Mouse (Mus musculus) limb, embryonic 14.5 days (tissue): ENCODE data around the gene Notch2. TPM values are rescaled to one million over a fixed set of nuclear protein-coding genes. Genes with fewer than 3 reads are reported as not detected.

Source experiments
- ATAC-seq: fragments of 200-750 bp; cut with Nextera tagmentation; 2 replicates; pipeline ENCODE4 v1.8.0; 2017; ENCODE audit warnings: low read depth, moderate number of reproducible peaks, moderate TSS enrichment; ENCODE audit not compliant: low FRiP score
- DNase-seq: peaks from one replicate; pipeline ENCODE4 v3.0.0-alpha.2; 2015; ENCODE audit warnings: low spot score
- H3K27ac ChIP-seq: fragments of 300-500 bp; sonication (generic); replicated peaks from 2 replicates; pipeline ENCODE4 v1.5.1; 2014; ENCODE audit warnings: low read depth, mild to moderate bottlenecking, low read length, moderate library complexity, mixed read lengths
- H3K27me3 ChIP-seq: fragments of 300-500 bp; sonication (generic); 2 replicates; pipeline ENCODE4 v1.6.1; 2014; ENCODE audit warnings: low read length, mixed read lengths; ENCODE audit not compliant: control insufficient read depth, insufficient read depth
- H3K36me3 ChIP-seq: fragments of 300-500 bp; sonication (generic); 2 replicates; pipeline ENCODE4 v1.6.1; 2014; ENCODE audit warnings: mild to moderate bottlenecking, low read length, moderate library complexity, mixed read lengths; ENCODE audit not compliant: control insufficient read depth, insufficient read depth
- H3K4me1 ChIP-seq: fragments of 300-500 bp; sonication (generic); 2 replicates; pipeline ENCODE4 v1.6.1; 2014; ENCODE audit warnings: antibody characterized with exemption, low read length, mixed read lengths; ENCODE audit not compliant: control insufficient read depth, insufficient read depth
- H3K4me2 ChIP-seq: fragments of 300-500 bp; sonication (generic); replicated peaks from 2 replicates; pipeline ENCODE4 v1.6.1; 2014; ENCODE audit warnings: low read depth, mild to moderate bottlenecking, low read length, moderate library complexity; ENCODE audit not compliant: severe bottlenecking
- H3K4me3 ChIP-seq: fragments of 300-500 bp; sonication (generic); replicated peaks from 2 replicates; pipeline ENCODE4 v1.5.1; 2014; ENCODE audit warnings: low read length
- H3K9ac ChIP-seq: fragments of 300-500 bp; sonication (generic); 2 replicates; pipeline ENCODE4 v1.6.1; 2014; ENCODE audit warnings: mild to moderate bottlenecking, low read depth, low read length, moderate library complexity; ENCODE audit not compliant: severe bottlenecking
- H3K9me3 ChIP-seq: fragments of 300-500 bp; sonication (generic); 2 replicates; pipeline ENCODE4 v1.6.1; 2016; ENCODE audit warnings: low read length; ENCODE audit not compliant: control insufficient read depth
- POLR2A ChIP-seq: fragments of 200-500 bp; IDR thresholded peaks from 2 replicates; pipeline ENCODE4 v1.8.0; 2012; ENCODE audit warnings: inconsistent platforms, mild to moderate bottlenecking, moderate library complexity, borderline replicate concordance; ENCODE audit not compliant: insufficient read depth, insufficient read length; ENCODE audit errors: extremely low read depth
- WGBS: fragments of 180-500 bp; shearing (Covaris S2); extraction: QIAGEN DNeasy Blood & Tissue Kit; methylation state at CpG from one replicate; pipeline ENCODE4 v1.1.7; 2014; 5-methylcytosine and 5-hydroxymethylcytosine counted together
- polyA plus RNA-seq, 2 experiments: library from polyadenylated mRNA; depleted of rRNA in 1 of 2; stranded (reverse) in 1 of 2; unstranded in 1 of 2; fragments of >200 nt; fragmentation: Nextera tagmentation in 1 of 2; extraction: Ambion mirVana in 1 of 2; gene quantifications; 2 replicates each; pipeline versions ENCODE4 v1.2.1 to v1.2.3; 2012 to 2014

Notch2 gene
- polyA plus RNA-seq, 2 experiments = 38.7 to 48.5 TPM

GRCm38 (mm10) chr3:98149881-98150280 is 136.6 kb downstream of the Notch2 start:
- Histone ChIP-seq H3K9me3 (no peaks in the 10 kb centered on the region), H3K4me3 (no peak overlapping the region), H3K9ac (no peak overlapping the region), H3K4me1 (no peaks in the 10 kb centered on the region), H3K27me3 (no peaks in the 10 kb centered on the region), H3K4me2 (no peak overlapping the region), H3K36me3 (peaks cover 55% of the 10 kb centered on the region), H3K27ac (no peak overlapping the region)
- 94% methylated on average over 11 of the region's 11 CpGs for WGBS
- ATAC-seq (no peak), DNase-seq (no peak)
- TF ChIP-seq POLR2A = no peak

GRCm38 (mm10) chr3:98151016-98151415 is 137.7 kb downstream of the Notch2 start:
- DNase-seq (no peak), ATAC-seq (no peak)
- Histone ChIP-seq H3K4me2 (no peak overlapping the region), H3K27ac (no peak overlapping the region), H3K9ac (no peak overlapping the region), H3K36me3 (peaks cover 44% of the 10 kb centered on the region), H3K4me3 (no peak overlapping the region), H3K9me3 (no peaks in the 10 kb centered on the region), H3K4me1 (no peaks in the 10 kb centered on the region), H3K27me3 (no peaks in the 10 kb centered on the region)
- WGBS = 86% methylated on average over 10 of the region's 10 CpGs
- no peak for TF ChIP-seq POLR2A

- H3K9ac ChIP-seq = no peak overlapping the region
- H3K9me3 ChIP-seq = no peaks in the 10 kb centered on the region
- no peak for DNase-seq
- H3K4me2 ChIP-seq = no peak overlapping the region
- H3K27ac ChIP-seq = no peak overlapping the region
- H3K36me3 ChIP-seq = peaks cover 19% of the 10 kb centered on the region
- H3K27me3 ChIP-seq = no peaks in the 10 kb centered on the region
- H3K4me3 ChIP-seq = no peak overlapping the region
- no peaks in the 10 kb centered on the region for H3K4me1 ChIP-seq
- no peak for ATAC-seq
- no peak for TF ChIP-seq POLR2A
Measured at GRCm38 (mm10) chr3:98153460-98153859, 140.1 kb downstream of the Notch2 start.

- Histone ChIP-seq H3K4me1 (no peaks in the 10 kb centered on the region), H3K4me3 (no peak overlapping the region), H3K27ac (no peak overlapping the region), H3K4me2 (no peak overlapping the region), H3K9ac (no peak overlapping the region), H3K27me3 (no peaks in the 10 kb centered on the region), H3K36me3 (no peaks in the 10 kb centered on the region; the same call in 1 of the 2 replicates), H3K9me3 (no peaks in the 10 kb centered on the region)
- 44% methylated on average over 4 of the region's 4 CpGs for WGBS
- DNase-seq (no peak), ATAC-seq (no peak)
- no peak for TF ChIP-seq POLR2A
Measured at GRCm38 (mm10) chr3:98156158-98156557, 142.8 kb downstream of the Notch2 start.

- DNase-seq = no peak
- no peak overlapping the region for H3K27ac ChIP-seq
Measured at GRCm38 (mm10) chr3:98157073-98157472, 143.7 kb downstream of the Notch2 start.

GRCm38 (mm10) chr3:98157585-98157984 is 144.3 kb downstream of the Notch2 start:
- Histone ChIP-seq H3K27me3 (no peaks in the 10 kb centered on the region), H3K36me3 (no peaks in the 10 kb centered on the region), H3K9ac (no peak overlapping the region), H3K4me3 (no peak overlapping the region), H3K27ac (no peak overlapping the region), H3K9me3 (no peaks in the 10 kb centered on the region), H3K4me1 (no peaks in the 10 kb centered on the region), H3K4me2 (no peak overlapping the region)
- no peak for ATAC-seq
- 57% methylated on average over 2 of the region's 2 CpGs for WGBS
- no peak for TF ChIP-seq POLR2A
- DNase-seq = no peak

More at GRCm38 (mm10) chr3:98157073-98157472, 143.7 kb downstream of the Notch2 start:
- Histone ChIP-seq H3K4me1 (no peaks in the 10 kb centered on the region), H3K9ac (no peak overlapping the region), H3K4me2 (no peak overlapping the region), H3K4me3 (no peak overlapping the region), H3K9me3 (no peaks in the 10 kb centered on the region), H3K36me3 (no peaks in the 10 kb centered on the region; the same call in 1 of the 2 replicates), H3K27me3 (no peaks in the 10 kb centered on the region)
- no peak for TF ChIP-seq POLR2A
- WGBS = 67% methylated on average over 2 of the region's 2 CpGs
- ATAC-seq = no peak
